Mouse (Mus musculus): ENCODE measurements at regions not wholly inside any gene's neighbourhood (a gene's known extent, or its start where the extent isn't known, plus 50 kb on each side); places are given as distances from the start of the nearest gene placed in this dataset. TPM values are rescaled to one million over a fixed set of nuclear protein-coding genes. Genes with fewer than 3 reads are reported as not detected.
A peak's percentile ranks its signal among the peaks of the same experiment; 100 is the strongest.

DNA sequence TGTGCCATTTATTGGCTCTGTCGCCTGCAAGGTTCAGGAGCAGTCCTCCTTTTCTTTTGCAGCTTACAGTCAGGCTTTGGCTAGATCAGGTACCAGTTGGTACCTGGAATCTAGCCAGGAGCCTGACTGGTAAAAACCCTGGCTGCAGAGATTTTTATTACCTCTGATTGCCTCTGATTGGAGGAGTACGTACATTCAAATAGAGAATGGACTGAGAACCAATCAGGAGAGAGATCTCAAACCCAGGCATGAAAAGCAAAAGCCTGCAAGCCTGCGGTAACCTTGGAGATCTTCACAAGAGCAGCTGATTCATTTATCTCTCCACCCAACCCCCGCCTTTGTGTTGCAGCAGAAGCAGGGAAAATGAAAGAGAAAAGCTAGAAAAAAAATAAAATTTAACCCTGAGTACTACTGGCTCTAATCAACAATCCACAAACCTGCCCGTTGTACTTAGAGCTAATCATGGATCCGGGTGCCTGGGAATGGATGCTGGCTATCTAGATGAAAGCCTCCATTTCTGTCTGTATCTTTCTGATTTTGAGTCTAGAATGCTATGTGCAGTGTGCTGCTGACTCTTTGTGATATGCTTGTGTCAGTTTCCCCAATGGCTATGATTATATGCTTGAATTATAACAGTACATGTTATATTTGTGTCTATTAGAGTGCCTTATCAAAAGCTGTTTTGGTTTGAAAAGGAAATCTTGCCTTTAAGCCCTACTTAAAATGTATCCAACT, 406.2 kb upstream of the Ndn start:
- DNase-seq (ENCODE audit: extremely low spot score in 1 of 2, low spot score in 2 of 2), result peak; percentile 52 to 76
- intact Hi-C loops (cut with DNase I), result no loop called here

DNA sequence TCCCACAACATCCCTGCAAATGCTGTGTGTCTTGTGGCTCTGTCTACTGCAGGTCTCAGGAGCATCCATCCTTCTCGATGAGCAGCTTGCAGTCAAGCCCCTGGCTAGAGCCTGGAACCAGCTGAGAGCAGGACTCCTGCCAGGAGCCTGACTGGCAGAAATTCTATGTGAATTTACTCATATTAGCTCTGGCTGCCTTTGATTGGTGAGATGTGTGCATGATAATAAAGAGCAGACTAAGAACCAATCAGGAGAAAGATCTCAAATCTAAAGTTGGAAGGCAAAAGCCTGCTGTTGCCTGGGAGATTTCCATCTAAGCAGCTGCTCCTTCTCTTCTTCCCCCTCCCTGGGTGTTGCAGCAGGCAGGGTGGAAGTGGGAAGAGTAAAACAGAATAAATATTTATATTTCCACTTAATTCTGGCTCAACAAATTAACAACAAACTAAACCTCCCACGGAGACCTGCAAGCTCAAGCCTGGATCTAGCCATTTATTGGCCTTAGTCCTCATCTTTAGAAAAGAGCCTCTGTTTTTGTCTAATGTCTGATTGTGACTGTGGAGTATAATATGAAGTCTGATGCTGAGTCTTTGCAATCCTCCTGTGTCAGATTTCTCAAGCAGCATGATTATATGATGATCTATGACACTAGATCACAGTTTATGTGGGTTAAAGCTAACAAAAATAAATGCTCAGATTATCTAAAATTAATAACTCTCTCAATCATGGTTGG, 364.0 kb upstream of the Ndn start:
- intact Hi-C loops (cut with DNase I), result no loop called here
- peak; percentile 50 to 58 for DNase-seq (ENCODE audit: extremely low spot score in 1 of 2, low spot score in 2 of 2)

DNA sequence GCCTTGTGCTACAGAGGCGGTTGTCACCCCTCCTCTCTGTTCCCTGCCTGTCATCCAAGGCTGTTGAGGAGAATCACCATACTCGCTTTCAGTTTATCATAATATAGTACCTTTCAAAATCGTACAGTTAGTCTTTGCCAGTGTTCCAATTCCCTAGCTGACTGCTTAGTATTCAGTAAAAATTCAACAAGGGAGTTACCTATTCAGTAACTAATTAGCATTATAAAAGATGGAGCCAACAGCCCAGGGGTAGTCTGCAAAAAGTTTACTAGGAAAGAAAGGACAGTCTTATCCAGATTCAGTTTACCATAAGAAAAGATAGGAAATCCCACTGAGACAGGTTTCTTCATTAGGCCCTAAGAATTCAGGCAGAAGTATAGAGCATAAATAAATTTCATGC, 319.7 kb upstream of the Ndn start:
- intact Hi-C loops (cut with DNase I), result no loop called here
- DNase-seq (ENCODE audit: extremely low spot score in 1 of 2, low spot score in 2 of 2), result no peak

DNA sequence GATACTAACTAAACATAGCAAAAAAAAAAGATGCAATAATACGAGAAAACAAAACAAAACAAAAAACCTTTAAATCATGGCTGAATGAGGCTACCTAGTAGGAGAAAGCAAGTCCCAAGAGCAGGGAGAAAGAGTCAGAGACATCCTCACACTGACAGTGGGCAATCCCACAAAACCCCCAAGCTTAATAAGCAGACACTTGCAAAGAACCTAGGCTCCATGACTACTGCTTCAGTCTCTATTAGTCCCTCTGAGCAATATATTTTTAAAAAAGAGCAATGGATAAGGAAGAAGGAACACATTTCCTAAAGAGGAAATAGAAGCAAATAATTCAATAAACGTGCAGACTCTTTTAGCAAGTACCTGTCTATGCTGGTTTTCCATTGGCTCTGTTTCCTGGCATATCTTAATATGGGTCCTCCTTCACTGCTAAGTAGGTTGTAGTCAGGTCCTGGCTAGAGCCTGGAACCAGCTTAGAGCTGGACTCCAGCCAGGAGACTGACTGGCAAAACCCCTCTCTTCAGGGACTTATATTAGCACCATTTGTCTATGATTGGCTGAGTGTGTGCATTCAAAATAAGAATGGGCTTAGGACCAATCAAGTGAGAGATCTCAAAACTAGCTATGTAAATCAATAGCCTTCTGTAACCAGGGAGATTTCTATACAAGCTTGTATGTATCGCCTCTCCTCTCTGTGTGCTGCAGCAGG, 300.5 kb upstream of the Ndn start:
- intact Hi-C loops (cut with DNase I), result no loop called here
- peak; percentile 42 to 43 for DNase-seq (ENCODE audit: extremely low spot score in 1 of 2, low spot score in 2 of 2)

DNA sequence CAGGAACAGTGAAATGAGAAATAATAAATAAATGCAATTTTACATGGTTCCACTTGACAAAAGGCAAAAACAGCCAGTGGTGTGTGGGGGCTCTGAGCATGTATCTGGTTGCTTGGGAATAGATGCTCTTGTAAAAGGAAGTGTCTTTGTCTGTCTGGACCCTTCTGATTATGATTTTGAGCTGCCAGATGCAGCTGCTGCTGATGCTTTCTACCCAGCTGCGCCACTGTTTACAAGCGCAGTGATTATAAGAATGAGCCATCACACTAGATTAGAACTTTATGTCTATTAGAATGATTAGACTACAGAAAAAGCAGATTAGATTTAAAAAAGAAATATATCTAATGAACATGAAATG, 299.9 kb upstream of the Ndn start:
- intact Hi-C loops (cut with DNase I), result no loop called here
- no peak for DNase-seq (ENCODE audit: extremely low spot score in 1 of 2, low spot score in 2 of 2)

DNA sequence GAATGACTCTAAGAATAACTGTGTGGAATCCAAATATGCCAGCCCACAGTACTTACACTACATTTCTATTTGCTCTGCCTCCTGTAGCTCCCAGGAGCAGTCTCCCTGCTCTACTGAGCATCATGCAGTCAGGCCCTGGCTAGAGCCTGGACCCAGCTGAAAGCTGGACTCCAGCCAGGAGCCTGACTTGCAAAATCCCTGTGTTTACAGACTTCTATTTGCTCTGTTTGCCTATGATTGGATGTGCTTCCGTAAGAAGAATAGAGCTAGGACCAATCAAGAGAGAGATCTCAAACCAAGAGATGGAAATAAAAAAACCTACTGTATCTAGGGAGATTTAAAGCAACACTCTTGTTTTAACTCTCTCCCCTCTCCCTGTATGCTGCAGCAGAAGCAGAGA, 267.8 kb upstream of the Ndn start:
- peak in 1 of 2 experiments; percentile 44 for DNase-seq (ENCODE audit: extremely low spot score in 1 of 2, low spot score in 2 of 2)
- intact Hi-C loops (cut with DNase I), result no loop called here

DNA sequence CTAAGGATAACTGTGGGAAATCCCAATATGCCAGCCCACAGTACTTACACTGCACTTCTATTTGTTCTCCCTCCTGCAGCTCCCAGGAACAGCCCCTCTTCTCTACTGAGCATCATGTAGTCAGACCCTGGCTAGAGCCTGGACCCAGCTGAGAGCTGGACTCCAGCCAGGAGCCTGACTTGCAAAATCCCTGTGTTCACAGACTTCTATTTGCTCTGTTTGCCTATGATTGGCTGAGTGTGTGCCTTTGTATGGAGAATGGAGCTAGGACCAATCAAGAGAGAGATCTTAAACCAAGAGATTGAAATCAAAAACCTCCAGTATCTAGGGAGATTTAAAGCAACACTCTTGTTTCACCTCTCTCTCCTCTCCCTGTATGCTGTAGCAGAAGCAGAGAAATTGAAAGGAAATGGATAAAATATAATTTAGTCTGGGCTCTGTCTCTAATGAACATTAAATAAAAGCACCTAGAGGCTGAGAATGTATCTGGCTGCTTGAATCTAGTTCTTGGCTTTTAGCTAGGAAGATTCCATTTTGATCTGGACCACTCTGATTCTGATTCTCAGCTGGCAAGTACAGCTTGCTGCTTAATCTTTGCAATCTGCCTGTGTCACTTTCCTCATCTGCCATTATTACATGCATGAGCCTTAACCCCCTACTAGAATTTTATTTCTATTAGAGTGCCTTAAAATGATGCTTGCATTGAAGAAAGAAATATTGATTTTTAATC, 261.1 kb upstream of the Ndn start:
- intact Hi-C loops (cut with DNase I), result no loop called here
- DNase-seq (ENCODE audit: extremely low spot score in 1 of 2, low spot score in 2 of 2), result peak; percentile 2 to 55

Small RNA genes lying in the stretch of these regions (microRNA-seq; reads per million reads assigned to microRNA genes)
- 2.0 reads per million for gene Gm24923
- gene Mir344-2, result not detected
- gene Mir344f, result 10.6 reads per million, percentile 31 among the genes with 10 or more reads in this experiment
- 18.4 reads per million, percentile 38 among the genes with 10 or more reads in this experiment for gene Mir344g
- gene Mir344i, result not detected

All from left cerebral cortex, postnatal 10 days (tissue).